Mouse (Mus musculus) liver, embryonic 14.5 days (tissue): ENCODE measurements around the gene Baiap2. TPM values are rescaled to one million over a fixed set of nuclear protein-coding genes. Genes with fewer than 3 reads are reported as not detected.

Experiments used
- ATAC-seq: fragments of 200-750 bp; cut with Nextera tagmentation; 2 replicates; pipeline ENCODE4 v1.8.0; 2017; ENCODE audit warnings: moderate number of reproducible peaks, mild to moderate bottlenecking, moderate library complexity; ENCODE audit not compliant: insufficient read depth
- DNase-seq, 3 experiments: peaks; one replicate each; pipeline ENCODE4 v3.0.0-alpha.2; 2012 to 2013; ENCODE audit warnings: low read depth in 3 of 3, low spot score in 3 of 3
- H3K27ac ChIP-seq: fragments of 300-500 bp; sonication (generic); 2 replicates; pipeline ENCODE4 v1.5.1; 2014; ENCODE audit warnings: moderate library complexity, mild to moderate bottlenecking, control low read depth, inconsistent platforms
- H3K27me3 ChIP-seq: fragments of 300-500 bp; sonication (generic); 2 replicates; pipeline ENCODE4 v1.6.1; 2014; ENCODE audit warnings: mild to moderate bottlenecking, low read length, moderate library complexity; ENCODE audit not compliant: control insufficient read depth, insufficient read depth
- H3K36me3 ChIP-seq: fragments of 300-500 bp; sonication (generic); replicated peaks from 2 replicates; pipeline ENCODE4 v1.6.1; 2014; ENCODE audit warnings: low read depth; ENCODE audit not compliant: control insufficient read depth, insufficient read depth
- H3K4me1 ChIP-seq, 2 experiments: fragments of 200-500 bp in 1 of 2; fragments of 300-500 bp in 1 of 2; sonication (generic) in 1 of 2; replicated peaks; 2 replicates each; pipeline ENCODE4 v1.6.1; 2012 to 2014; ENCODE audit warnings: antibody characterized with exemption in 1 of 2, inconsistent platforms in 1 of 2, low read length in 1 of 2; ENCODE audit not compliant: control insufficient read depth in 2 of 2, insufficient read depth in 2 of 2
- H3K4me2 ChIP-seq: fragments of 300-500 bp; sonication (generic); 2 replicates; pipeline ENCODE4 v1.6.1; 2014; ENCODE audit warnings: low read depth, mild to moderate bottlenecking, control low read depth, moderate library complexity
- H3K4me3 ChIP-seq, 2 experiments: fragments of 200-500 bp in 1 of 2; fragments of 300-500 bp in 1 of 2; sonication (generic) in 1 of 2; 2 replicates each; pipeline ENCODE4 v1.5.1; 2012 to 2014; ENCODE audit warnings: low read depth in 2 of 2, low read length in 2 of 2, mild to moderate bottlenecking in 2 of 2, control low read depth in 1 of 2, inconsistent platforms in 1 of 2, moderate library complexity in 1 of 2; ENCODE audit not compliant: insufficient read depth in 1 of 2
- H3K9ac ChIP-seq: fragments of 300-500 bp; sonication (generic); replicated peaks from 2 replicates; pipeline ENCODE4 v1.6.1; 2014; ENCODE audit warnings: mild to moderate bottlenecking, control low read depth, moderate library complexity
- H3K9me3 ChIP-seq: fragments of 300-500 bp; sonication (generic); 2 replicates; pipeline ENCODE4 v1.6.1; 2016; ENCODE audit warnings: low read length, mixed read lengths; ENCODE audit not compliant: control insufficient read depth
- CTCF ChIP-seq: IDR thresholded peaks from 2 replicates; pipeline ENCODE4 v1.5.1; 2016; ENCODE audit warnings: antibody characterized with exemption, low read depth, control low read depth
- EP300 ChIP-seq: IDR thresholded peaks from 2 replicates; pipeline ENCODE4 v1.6.1; 2016; ENCODE audit warnings: antibody characterized with exemption, low read depth
- WGBS: fragments of 180-500 bp; shearing (Covaris S2); extraction: QIAGEN DNeasy Blood & Tissue Kit; methylation state at CpG from one replicate; pipeline ENCODE4 v1.1.7; 2014; ENCODE audit not compliant: insufficient replicate concordance; 5-methylcytosine and 5-hydroxymethylcytosine counted together
- polyA plus RNA-seq, 2 experiments: library from polyadenylated mRNA; depleted of rRNA in 1 of 2; stranded (reverse) in 1 of 2; unstranded in 1 of 2; fragments of >200 nt; fragmentation: Nextera tagmentation in 1 of 2; extraction: Ambion mirVana in 1 of 2; gene quantifications; 2 replicates each; pipeline versions ENCODE4 v1.2.1 to v1.2.3; 2012 to 2014

Gene Baiap2
- polyA plus RNA-seq, 2 experiments = 4.2 to 5.6 TPM

DNA sequence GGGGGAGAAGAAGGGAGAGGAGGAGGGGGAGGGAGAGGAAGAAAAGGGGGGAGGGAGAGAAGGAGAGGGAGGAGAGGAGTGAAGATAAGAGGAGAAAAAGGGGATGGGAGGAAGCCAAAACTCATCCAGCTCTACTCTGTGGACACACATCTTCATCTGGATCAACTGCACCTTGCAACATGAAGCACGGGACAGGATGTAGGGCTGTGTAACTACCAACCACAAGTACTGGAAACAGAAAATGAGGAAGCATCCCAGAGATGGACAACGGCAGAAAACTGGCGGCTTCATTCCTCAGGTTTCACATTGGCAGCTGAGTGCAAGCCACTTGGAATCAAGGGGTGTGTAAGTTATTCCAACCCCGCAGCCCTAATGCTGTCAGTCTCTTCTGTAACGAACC, 92.2 kb downstream of the Baiap2 start:
- no peaks in the 10 kb centered on the region for H3K36me3 ChIP-seq
- DNase-seq (no peak), ATAC-seq (no peak)
- WGBS = 36% methylated on average over 5 of the region's 5 CpGs
- no peak overlapping the region for H3K27ac ChIP-seq
- H3K4me1 ChIP-seq = no peaks in the 10 kb centered on the region
- H3K27me3 ChIP-seq = no peaks in the 10 kb centered on the region
- no peak overlapping the region for H3K4me2 ChIP-seq
- no peak for TF ChIP-seq CTCF
- H3K4me3 ChIP-seq = no peak overlapping the region
- H3K9me3 ChIP-seq = no peaks in the 10 kb centered on the region
- H3K9ac ChIP-seq = no peak overlapping the region

DNA sequence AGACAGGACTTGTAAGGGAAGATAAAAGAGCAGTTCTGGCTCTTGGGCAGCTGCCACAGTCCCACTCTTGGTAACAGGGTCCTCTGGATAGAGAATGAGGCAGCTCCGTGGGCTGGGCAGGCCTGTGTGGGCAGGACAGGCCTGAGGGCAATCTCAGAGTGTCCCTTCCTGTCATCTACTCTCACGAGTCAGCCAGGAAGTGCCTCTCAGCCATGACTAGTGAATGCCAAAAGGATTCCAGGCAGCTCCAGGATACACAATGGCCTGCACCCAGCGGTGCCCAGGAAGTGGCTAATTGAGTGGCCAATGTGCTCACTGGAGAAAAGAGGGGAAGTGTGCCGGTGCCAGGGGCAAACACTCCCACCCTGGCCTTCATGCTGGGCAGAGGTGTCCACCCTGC, 97.0 kb downstream of the Baiap2 start:
- 16% methylated on average over 4 of the region's 4 CpGs for WGBS
- DNase-seq (no peak), ATAC-seq (no peak)
- TF ChIP-seq CTCF (no peak), EP300 (no peak)
- no peaks in the 10 kb centered on the region for H3K9me3 ChIP-seq
- H3K9ac ChIP-seq = no peak overlapping the region
- H3K4me3 ChIP-seq = no peak overlapping the region
- H3K4me2 ChIP-seq = no peak overlapping the region
- H3K27me3 ChIP-seq = no peaks in the 10 kb centered on the region
- H3K27ac ChIP-seq = no peak overlapping the region
- H3K4me1 ChIP-seq = no peaks in the 10 kb centered on the region
- H3K36me3 ChIP-seq = no peaks in the 10 kb centered on the region

DNA sequence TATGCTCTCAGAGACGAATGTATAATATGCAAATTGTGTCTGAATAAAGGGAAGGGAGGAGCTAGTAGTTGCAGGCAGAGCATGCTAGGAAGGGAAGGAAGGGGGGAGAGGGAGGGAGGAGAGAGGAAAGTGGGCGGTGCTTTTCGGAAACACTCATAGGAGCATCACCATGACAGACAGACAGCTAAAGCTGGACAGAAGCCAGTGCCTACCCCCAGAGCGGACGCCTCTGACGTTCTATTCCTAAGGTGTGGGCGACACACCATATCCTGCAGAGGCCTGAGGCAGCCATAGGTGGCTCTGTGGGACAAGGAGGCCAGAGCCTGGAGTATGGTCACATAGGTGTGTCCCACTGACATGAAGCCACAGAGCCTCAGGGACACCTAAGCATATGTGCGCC, 97.9 kb downstream of the Baiap2 start:
- H3K27me3 ChIP-seq = no peaks in the 10 kb centered on the region
- H3K9ac ChIP-seq = no peak overlapping the region
- H3K4me1 ChIP-seq = no peaks in the 10 kb centered on the region
- no peaks in the 10 kb centered on the region for H3K9me3 ChIP-seq
- H3K4me2 ChIP-seq = no peak overlapping the region
- no peak overlapping the region for H3K27ac ChIP-seq
- DNase-seq (no peak), ATAC-seq (no peak)
- 29% methylated on average over 8 of the region's 8 CpGs for WGBS
- no peak overlapping the region for H3K4me3 ChIP-seq
- H3K36me3 ChIP-seq = no peaks in the 10 kb centered on the region
- TF ChIP-seq CTCF (no peak), EP300 (no peak)

GRCm38 (mm10) chr11:120041191-120042123, 98.9 kb downstream of the Baiap2 start:
- Histone ChIP-seq H3K4me3 (no peak overlapping the region), H3K27ac (no peak overlapping the region)

GRCm38 (mm10) chr11:120042141-120042838, 99.7 kb downstream of the Baiap2 start:
- Histone ChIP-seq H3K4me2 (no peak overlapping the region), H3K36me3 (no peaks in the 10 kb centered on the region), H3K4me1 (no peaks in the 10 kb centered on the region), H3K9me3 (no peaks in the 10 kb centered on the region), H3K4me3 (no peak overlapping the region), H3K27ac (no peak overlapping the region), H3K27me3 (peaks cover 18% of the 10 kb centered on the region), H3K9ac (no peak overlapping the region)
- WGBS = 36% methylated on average over 7 of the region's 7 CpGs
- ATAC-seq (no peak), DNase-seq (no peak)
- TF ChIP-seq CTCF = no peak
- TF ChIP-seq EP300 = no peak

More at GRCm38 (mm10) chr11:120041191-120042123, 98.9 kb downstream of the Baiap2 start:
- H3K36me3 ChIP-seq = no peaks in the 10 kb centered on the region
- 34% methylated on average over 13 of the region's 13 CpGs for WGBS
- H3K9ac ChIP-seq = no peak overlapping the region
- no peaks in the 10 kb centered on the region for H3K4me1 ChIP-seq
- H3K27me3 ChIP-seq = peaks cover 10% of the 10 kb centered on the region
- peak in 1 of 3 experiments; percentile 25 for DNase-seq
- no peaks in the 10 kb centered on the region for H3K9me3 ChIP-seq
- peak overlapping the region; percentile 11; the same call in 1 of the 2 replicates for H3K4me2 ChIP-seq
- ATAC-seq = peak; percentile 63
- no peak for TF ChIP-seq CTCF
- no peak for TF ChIP-seq EP300
